Mouse (Mus musculus): ENCODE measurements around the gene Dab1.

Dab1 gene

GRCm38 (mm10) chr4:104725673-104726072 is 1106.5 kb downstream of the Dab1 start:
- no peak for DNase-seq (ENCODE audit: low spot score in 2 of 2)

GRCm38 (mm10) chr4:104729185-104729584 is 1110.0 kb downstream of the Dab1 start:
- no peak for DNase-seq (ENCODE audit: low spot score in 2 of 2)

- DNase-seq (ENCODE audit: low spot score in 2 of 2) = no peak
Observed at GRCm38 (mm10) chr4:104746500-104746899, 1127.3 kb downstream of the Dab1 start.

- no peak for DNase-seq (ENCODE audit: low spot score in 2 of 2)
Observed at GRCm38 (mm10) chr4:104754090-104754489, 1134.9 kb downstream of the Dab1 start.

GRCm38 (mm10) chr4:104760878-104761624 is 1141.9 kb downstream of the Dab1 start:
- DNase-seq (ENCODE audit: low spot score in 2 of 2) = no peak

- DNase-seq (ENCODE audit: low spot score in 2 of 2) = no peak
Observed at GRCm38 (mm10) chr4:104766065-104766464, 1146.9 kb downstream of the Dab1 start, which contains the start of gene C8b. C8b (plus strand) TSS chr4:104766317.

- DNase-seq (ENCODE audit: low spot score in 2 of 2) = no peak
Observed at GRCm38 (mm10) chr4:104768190-104768589, 1149.0 kb downstream of the Dab1 start.

GRCm38 (mm10) chr4:104769602-104770001 is 1150.4 kb downstream of the Dab1 start:
- DNase-seq (ENCODE audit: low spot score in 2 of 2) = no peak

GRCm38 (mm10) chr4:104770331-104770730 is 1151.2 kb downstream of the Dab1 start:
- DNase-seq (ENCODE audit: low spot score in 2 of 2) = no peak

- no peak for DNase-seq (ENCODE audit: low spot score in 2 of 2)
Observed at GRCm38 (mm10) chr4:104775601-104776000, 1156.4 kb downstream of the Dab1 start.

- no peak for DNase-seq (ENCODE audit: low spot score in 2 of 2)
Observed at GRCm38 (mm10) chr4:104779460-104779859, 1160.3 kb downstream of the Dab1 start.

GRCm38 (mm10) chr4:104781441-104781840 is 1162.3 kb downstream of the Dab1 start:
- DNase-seq (ENCODE audit: low spot score in 2 of 2) = no peak

- DNase-seq (ENCODE audit: low spot score in 2 of 2) = no peak
Observed at GRCm38 (mm10) chr4:104782346-104782745, 1163.2 kb downstream of the Dab1 start.

- DNase-seq (ENCODE audit: low spot score in 2 of 2) = no peak
Observed at GRCm38 (mm10) chr4:104792111-104792510, 1173.0 kb downstream of the Dab1 start.
